Mouse (Mus musculus): ENCODE measurements around the gene Galt.

Galt gene

DNA sequence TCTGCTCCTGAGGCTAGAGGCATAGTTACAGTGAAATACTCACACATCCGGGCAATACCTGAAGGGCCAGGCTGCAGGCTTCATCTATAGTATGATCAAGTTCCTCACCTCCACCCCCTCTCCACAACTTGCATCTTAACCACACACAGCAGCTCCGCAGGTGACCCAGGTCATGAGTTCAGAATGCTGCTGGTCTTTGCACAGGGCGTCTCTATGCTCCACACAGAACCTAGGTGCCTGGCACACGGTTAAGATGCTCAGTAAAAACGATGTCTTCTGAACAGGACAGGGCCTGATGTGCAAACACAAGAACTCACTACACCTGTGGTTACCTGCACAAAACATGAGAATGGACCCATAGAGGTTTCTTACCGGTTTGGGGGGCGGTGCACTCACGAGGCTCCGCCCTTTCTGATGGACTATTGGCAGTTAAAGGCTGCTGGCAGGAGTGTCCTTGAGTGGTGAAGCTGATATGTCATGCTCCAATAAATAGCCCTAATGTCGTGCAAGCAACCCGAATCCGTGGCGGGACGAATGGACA, at the start of gene Galt:
TSS of gene Galt (plus strand) at position 432 of the 541 bp plus-strand sequence.
- in situ Hi-C loops (cut with MboI; ENCODE audit: low pct_unique_long_range_greater_than_20kb in 1 of 2, low sequenced_read_pairs in 2 of 2, unreplicated experiment in 1 of 2), result no loop called here

- in situ Hi-C loops (cut with MboI; ENCODE audit: low pct_unique_long_range_greater_than_20kb in 1 of 2, low sequenced_read_pairs in 2 of 2, unreplicated experiment in 1 of 2), result loop anchor here in 1 of 2 experiments (10.0 to 25.0 kb wide), 2 partner anchors 141 to 569 kb away; partner anchors contain the start of genes Dnaic1, Fam219a and Ube2r2
Observed at GRCm38 (mm10) chr4:41705922-41706754, 48.9 kb upstream of the Galt start.

DNA sequence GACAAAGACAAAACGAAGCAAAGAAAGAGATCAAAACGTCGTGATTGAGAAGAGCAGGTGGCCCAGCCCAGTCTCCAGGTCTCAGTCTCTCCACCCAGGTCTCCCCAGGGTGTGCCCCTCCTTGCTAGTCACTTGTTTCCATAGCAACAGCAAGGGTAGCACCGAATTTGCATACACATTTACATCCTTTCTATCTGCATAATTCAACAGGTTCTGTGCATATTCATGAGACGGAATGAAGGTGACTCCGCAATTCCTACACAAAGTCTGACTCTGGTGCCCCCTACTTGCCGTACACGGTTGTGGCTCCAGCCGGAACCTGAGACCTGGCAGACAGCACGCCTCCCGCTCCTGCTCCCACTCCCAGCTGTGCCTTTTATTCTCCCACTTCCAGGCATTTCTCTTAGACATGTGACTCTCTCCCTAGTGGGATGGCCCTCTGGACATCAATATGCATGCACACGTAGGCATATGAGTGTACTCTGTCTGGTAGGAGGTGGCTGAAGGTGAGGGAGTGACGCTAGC, 48.0 kb upstream of the Galt start:
- in situ Hi-C loops (cut with MboI; ENCODE audit: low pct_unique_long_range_greater_than_20kb in 1 of 2, low sequenced_read_pairs in 2 of 2, unreplicated experiment in 1 of 2), result loop anchor here in 1 of 2 experiments (10.0 to 25.0 kb wide), 2 partner anchors 142 to 570 kb away; partner anchors contain the start of genes Dnaic1, Fam219a and Ube2r2

DNA sequence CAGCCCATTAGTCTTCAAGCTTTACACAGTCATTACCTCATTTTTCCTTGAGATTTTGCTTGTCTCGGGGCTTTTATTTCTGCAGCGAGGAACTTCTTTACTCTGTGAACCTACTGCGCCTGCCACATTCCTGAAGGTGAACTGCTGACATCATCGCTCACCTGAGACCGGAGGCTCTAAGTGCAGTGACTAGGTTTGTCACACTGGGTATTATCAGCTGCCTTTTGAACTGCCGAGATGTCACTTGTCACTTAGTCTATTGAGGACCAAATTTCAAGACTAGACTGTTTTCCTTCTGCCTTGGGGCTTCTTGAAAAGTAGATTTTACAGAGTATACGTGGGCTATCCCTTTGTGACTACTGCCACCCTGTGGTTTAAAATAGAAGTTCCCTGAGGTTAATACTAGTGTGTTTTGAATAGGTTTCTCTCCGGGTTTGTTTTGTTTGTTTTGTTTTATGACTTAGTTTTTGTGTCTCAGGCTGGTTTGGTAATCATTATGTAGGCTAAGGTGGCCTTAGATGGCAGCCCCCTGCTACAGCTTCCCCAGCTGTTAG, 46.8 kb upstream of the Galt start:
- in situ Hi-C loops (cut with MboI; ENCODE audit: low pct_unique_long_range_greater_than_20kb in 1 of 2, low sequenced_read_pairs in 2 of 2, unreplicated experiment in 1 of 2), result loop anchor here in 1 of 2 experiments (10.0 to 25.0 kb wide), 2 partner anchors 143 to 571 kb away; partner anchors contain the start of genes Dnaic1, Fam219a and Ube2r2

DNA sequence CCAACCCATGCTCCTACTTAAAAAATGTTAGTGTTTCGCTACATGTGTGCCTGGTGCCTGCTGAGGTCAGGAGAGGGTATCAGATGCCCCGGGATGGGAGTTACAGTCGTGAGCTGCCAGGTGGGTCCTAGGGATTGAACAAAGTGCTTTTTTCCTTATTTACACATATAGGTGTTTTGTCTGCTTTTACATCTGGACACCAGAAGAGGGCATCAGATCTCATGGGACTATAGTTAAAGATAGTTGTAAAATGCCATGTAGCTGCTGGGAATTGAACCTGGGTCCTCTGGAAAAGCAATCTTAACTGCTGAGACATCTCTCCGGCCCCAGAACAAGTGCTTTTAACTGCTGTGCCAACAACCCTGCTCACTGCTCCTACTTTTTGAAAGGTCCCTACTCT, 44.8 kb upstream of the Galt start:
- in situ Hi-C loops (cut with MboI; ENCODE audit: low pct_unique_long_range_greater_than_20kb in 1 of 2, low sequenced_read_pairs in 2 of 2, unreplicated experiment in 1 of 2), result loop anchor here in 1 of 2 experiments (25.0 kb wide), 1 partner anchor 573 kb away; the partner anchor contains the start of gene Ube2r2

GRCm38 (mm10) chr4:41711705-41712375, 43.2 kb upstream of the Galt start:
- in situ Hi-C loops (cut with MboI; ENCODE audit: low pct_unique_long_range_greater_than_20kb in 1 of 2, low sequenced_read_pairs in 2 of 2, unreplicated experiment in 1 of 2), result loop anchor here in 1 of 2 experiments (25.0 kb wide), 1 partner anchor 575 kb away; the partner anchor contains the start of gene Ube2r2

- in situ Hi-C loops (cut with MboI; ENCODE audit: low pct_unique_long_range_greater_than_20kb in 1 of 2, low sequenced_read_pairs in 2 of 2, unreplicated experiment in 1 of 2), result loop anchor here in 1 of 2 experiments (25.0 kb wide), 1 partner anchor 575 kb away; the partner anchor contains the start of gene Ube2r2
Observed at GRCm38 (mm10) chr4:41712421-41713196, 42.4 kb upstream of the Galt start.

- in situ Hi-C loops (cut with MboI; ENCODE audit: low pct_unique_long_range_greater_than_20kb in 1 of 2, low sequenced_read_pairs in 2 of 2, unreplicated experiment in 1 of 2), result loop anchor here in 1 of 2 experiments (25.0 kb wide), 1 partner anchor 576 kb away; the partner anchor contains the start of gene Ube2r2
Observed at GRCm38 (mm10) chr4:41713197-41714067, 41.6 kb upstream of the Galt start, which contains the start of gene Rpp25l. Gene Rpp25l (minus strand): TSS chr4:41713534.

DNA sequence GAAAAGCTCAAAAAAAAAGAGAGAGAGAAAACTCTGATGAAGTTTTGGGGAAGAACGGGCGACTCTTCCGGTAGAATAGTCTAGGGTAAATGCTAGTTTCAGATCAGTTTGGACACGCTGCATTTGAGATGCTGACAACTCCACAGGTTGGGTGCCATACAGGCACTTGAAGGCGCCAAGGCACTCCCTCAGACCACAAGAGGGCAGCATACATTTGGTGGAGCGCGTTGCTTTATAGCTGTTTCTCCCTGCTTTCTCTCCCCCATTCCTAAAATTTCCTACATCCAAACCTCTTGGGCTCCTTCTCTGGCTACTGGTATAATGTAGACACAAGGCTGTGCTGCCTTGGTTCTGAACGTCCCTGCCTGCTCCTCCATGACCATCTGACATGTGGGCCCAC, 40.8 kb upstream of the Galt start:
- in situ Hi-C loops (cut with MboI; ENCODE audit: low pct_unique_long_range_greater_than_20kb in 1 of 2, low sequenced_read_pairs in 2 of 2, unreplicated experiment in 1 of 2), result loop anchor here in 1 of 2 experiments (25.0 kb wide), 1 partner anchor 577 kb away; the partner anchor contains the start of gene Ube2r2

- in situ Hi-C loops (cut with MboI; ENCODE audit: low pct_unique_long_range_greater_than_20kb in 1 of 2, low sequenced_read_pairs in 2 of 2, unreplicated experiment in 1 of 2), result loop anchor here in 1 of 2 experiments (25.0 kb wide), 1 partner anchor 578 kb away; the partner anchor contains the start of gene Ube2r2
Observed at GRCm38 (mm10) chr4:41715082-41715481, 39.9 kb upstream of the Galt start.

DNA sequence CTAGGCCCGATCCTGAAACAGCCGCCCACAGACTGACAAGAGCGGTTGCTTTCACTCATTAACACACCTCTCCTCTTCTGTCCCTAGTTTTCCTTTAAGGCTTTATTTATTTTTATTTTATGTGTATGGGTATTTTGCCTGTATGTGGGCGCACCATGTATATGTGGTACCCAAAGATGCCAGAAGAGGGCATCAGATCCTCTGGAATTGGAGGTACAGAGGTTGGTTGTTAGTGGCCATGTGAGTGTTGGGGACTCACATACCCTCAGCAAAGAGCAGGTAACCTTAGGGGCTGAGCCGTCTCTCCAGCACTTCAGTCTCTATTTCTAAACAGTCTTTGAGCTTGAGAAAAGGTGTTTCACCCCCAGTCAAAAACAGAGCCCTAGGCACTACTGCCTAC, 39.4 kb upstream of the Galt start:
- in situ Hi-C loops (cut with MboI; ENCODE audit: low pct_unique_long_range_greater_than_20kb in 1 of 2, low sequenced_read_pairs in 2 of 2, unreplicated experiment in 1 of 2), result loop anchor here in 1 of 2 experiments (25.0 kb wide), 1 partner anchor 578 kb away; the partner anchor contains the start of gene Ube2r2

DNA sequence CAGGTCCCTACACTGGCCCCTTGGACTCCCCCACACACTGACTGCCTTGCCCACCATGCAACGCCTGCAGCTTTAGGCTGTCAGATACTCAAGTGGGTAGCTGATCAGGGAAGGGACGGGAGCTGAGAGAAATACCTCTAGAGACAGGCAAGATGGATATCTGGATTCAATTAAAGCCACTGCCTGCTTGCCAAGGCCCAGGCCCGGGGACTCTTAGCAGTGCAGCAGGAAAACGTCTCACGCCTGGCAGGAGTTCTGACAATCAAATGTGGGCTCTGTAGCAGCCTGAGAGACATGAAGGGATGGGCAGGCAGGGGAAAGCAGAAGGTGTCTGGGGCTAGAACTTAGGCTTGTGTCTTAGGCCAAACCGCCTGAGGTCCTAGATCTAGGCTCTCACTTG, 38.2 kb upstream of the Galt start:
- in situ Hi-C loops (cut with MboI; ENCODE audit: low pct_unique_long_range_greater_than_20kb in 1 of 2, low sequenced_read_pairs in 2 of 2, unreplicated experiment in 1 of 2), result loop anchor here in 1 of 2 experiments (25.0 kb wide), 1 partner anchor 580 kb away; the partner anchor contains the start of gene Ube2r2

DNA sequence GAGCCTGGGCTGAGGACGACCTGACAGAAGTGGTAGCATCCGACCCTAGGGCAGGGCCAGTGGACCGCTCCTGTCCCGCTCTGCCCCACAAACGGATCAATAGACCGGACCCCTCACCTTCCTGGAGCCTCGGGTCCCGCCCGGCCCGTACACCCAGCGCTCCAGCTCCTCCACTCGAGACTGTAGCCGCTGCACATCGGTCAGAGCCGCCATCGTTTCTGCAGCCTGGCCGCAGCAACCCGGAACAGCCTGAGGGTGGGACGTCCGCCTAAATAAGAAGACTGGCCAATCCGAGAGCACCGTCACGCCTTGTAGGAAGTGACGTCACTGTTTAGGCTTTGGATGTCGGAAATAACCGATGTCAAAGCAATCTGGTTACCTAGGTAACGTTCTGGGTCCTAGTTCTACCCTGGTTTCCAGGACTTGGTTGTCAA, 32.1 kb upstream of the Galt start, which contains the start of gene Dctn3:
TSS of gene Dctn3 (minus strand) at position 253 of the 434 bp plus-strand sequence.
- in situ Hi-C loops (cut with MboI; ENCODE audit: low pct_unique_long_range_greater_than_20kb in 1 of 2, low sequenced_read_pairs in 2 of 2, unreplicated experiment in 1 of 2), result loop anchor here in 1 of 2 experiments (25.0 kb wide), 1 partner anchor 586 kb away; the partner anchor contains the start of gene Ube2r2

DNA sequence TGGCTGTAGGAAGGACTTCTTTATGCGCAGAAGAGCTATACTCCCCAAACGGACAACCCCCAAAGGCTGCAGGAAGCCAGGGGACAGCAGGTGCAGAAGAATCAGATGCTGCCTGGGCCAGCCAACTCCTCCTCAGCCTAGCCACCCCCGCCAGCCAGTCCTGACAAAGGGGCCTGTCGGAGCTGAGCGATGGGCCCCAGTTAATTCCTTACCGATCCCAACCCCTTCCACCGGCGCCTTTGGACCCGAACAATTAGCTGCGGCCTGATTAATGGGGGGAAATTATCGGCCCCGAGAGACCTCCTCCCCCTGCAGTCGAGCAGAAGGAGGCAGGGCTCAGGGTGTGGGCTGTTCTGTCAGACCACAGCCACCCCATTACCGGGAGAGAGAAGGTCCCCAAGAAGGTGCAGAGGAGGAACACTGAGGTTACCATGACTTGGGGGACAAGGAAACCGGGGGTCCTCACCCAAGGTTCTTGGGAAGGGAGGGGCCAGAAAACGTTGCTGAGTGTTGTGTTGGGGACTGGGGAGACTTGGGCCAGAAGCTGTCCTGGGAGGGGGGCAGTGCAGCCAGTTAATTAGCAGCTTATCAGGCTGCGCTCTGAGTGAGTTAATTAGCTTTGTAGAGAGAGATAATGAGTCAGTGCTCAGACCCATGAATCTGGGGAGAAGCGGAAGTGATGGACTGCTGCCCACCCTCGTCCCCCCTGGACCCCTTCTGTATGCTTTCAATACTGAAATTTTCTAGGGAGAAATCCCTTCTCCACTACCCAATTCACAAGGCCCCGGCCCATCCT, 28.0 kb upstream of the Galt start:
- in situ Hi-C loops (cut with MboI; ENCODE audit: low pct_unique_long_range_greater_than_20kb in 1 of 2, low sequenced_read_pairs in 2 of 2, unreplicated experiment in 1 of 2), result no loop called here

DNA sequence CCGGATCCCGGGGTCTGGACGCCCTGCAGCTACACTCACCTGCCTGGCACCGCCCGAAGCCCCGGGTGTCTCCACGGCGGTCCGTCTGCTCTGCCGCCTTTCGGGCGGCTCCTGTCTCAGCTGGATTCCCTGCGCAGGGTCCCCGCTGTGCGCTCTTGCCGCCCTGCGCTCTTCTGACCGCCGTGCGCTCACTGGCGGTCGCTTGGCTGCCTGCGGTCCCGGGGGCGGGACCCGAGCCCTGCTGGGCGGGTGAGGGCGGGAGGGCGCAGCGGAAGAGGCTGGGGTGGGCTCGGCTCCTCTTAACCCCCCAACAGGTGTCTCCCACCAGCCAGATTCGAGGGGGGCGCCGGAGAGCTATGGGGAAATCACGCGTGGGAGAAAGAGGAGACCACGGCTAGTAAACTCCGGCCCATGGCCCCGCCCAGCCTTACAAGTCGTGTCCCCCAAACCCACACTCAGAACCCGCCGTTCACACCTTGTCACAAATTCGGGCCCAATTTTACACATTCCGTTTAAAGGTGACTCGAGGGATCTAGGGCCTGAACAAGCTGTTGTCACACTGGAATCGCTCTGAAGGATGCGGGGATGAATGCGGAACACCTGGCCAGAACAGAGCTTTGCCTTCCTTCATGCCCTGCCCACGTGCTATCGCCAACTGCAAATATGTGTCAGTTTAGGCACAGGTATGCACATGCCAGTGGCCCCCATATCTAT, 23.8 kb upstream of the Galt start, which contains the start of gene Arid3c:
TSS of gene Arid3c (minus strand) at position 91 of the 714 bp plus-strand sequence.
- in situ Hi-C loops (cut with MboI; ENCODE audit: low pct_unique_long_range_greater_than_20kb in 1 of 2, low sequenced_read_pairs in 2 of 2, unreplicated experiment in 1 of 2), result no loop called here

Measured in mouse embryonic stem cell (cell line).